Mouse (Mus musculus) cortical plate, adult 2 months (tissue): ENCODE data around the gene Etfa.

Source experiments
- CTCF ChIP-seq: fragments of 200-500 bp; IDR thresholded peaks from 2 replicates; pipeline ENCODE4 v1.5.1; 2011; ENCODE audit warnings: mild to moderate bottlenecking, control low read depth, low read length; ENCODE audit not compliant: insufficient read depth; ENCODE audit errors: extremely low read depth
- POLR2A ChIP-seq: fragments of 200-500 bp; IDR thresholded peaks from 2 replicates; pipeline ENCODE4 v1.6.1; 2011; ENCODE audit warnings: mild to moderate bottlenecking, low read length, control low read depth; ENCODE audit not compliant: insufficient read depth; ENCODE audit errors: extremely low read depth

- TF ChIP-seq CTCF (peak; percentile 79), POLR2A (no peak)
Measured at GRCm38 (mm10) chr9:55429242-55429975, 82.6 kb downstream of the Etfa start.
